Mouse (Mus musculus) liver, embryonic 14.5 days (tissue): ENCODE data around the gene Cphx3. TPM values are rescaled to one million over a fixed set of nuclear protein-coding genes. Genes with fewer than 3 reads are reported as not detected.
A peak's percentile ranks its signal among the peaks of the same experiment; 100 is the strongest.
"Not testable (repeated sequence)": the region's sequence is repeated elsewhere in the genome, so short reads cannot be mapped to it uniquely, and the experiment has no call there.

Experiments
- ATAC-seq: fragments of 200-750 bp; cut with Nextera tagmentation; 2 replicates; pipeline ENCODE4 v1.8.0; 2017; ENCODE audit warnings: moderate number of reproducible peaks, mild to moderate bottlenecking, moderate library complexity; ENCODE audit not compliant: insufficient read depth
- DNase-seq, 3 experiments: peaks; one replicate each; pipeline ENCODE4 v3.0.0-alpha.2; 2012 to 2013; ENCODE audit warnings: low read depth in 3 of 3, low spot score in 3 of 3
- H3K27ac ChIP-seq: fragments of 300-500 bp; sonication (generic); 2 replicates; pipeline ENCODE4 v1.5.1; 2014; ENCODE audit warnings: moderate library complexity, mild to moderate bottlenecking, control low read depth, inconsistent platforms
- H3K27me3 ChIP-seq: fragments of 300-500 bp; sonication (generic); 2 replicates; pipeline ENCODE4 v1.6.1; 2014; ENCODE audit warnings: mild to moderate bottlenecking, low read length, moderate library complexity; ENCODE audit not compliant: control insufficient read depth, insufficient read depth
- H3K36me3 ChIP-seq: fragments of 300-500 bp; sonication (generic); replicated peaks from 2 replicates; pipeline ENCODE4 v1.6.1; 2014; ENCODE audit warnings: low read depth; ENCODE audit not compliant: control insufficient read depth, insufficient read depth
- H3K4me1 ChIP-seq, 2 experiments: fragments of 200-500 bp in 1 of 2; fragments of 300-500 bp in 1 of 2; sonication (generic) in 1 of 2; replicated peaks; 2 replicates each; pipeline ENCODE4 v1.6.1; 2012 to 2014; ENCODE audit warnings: antibody characterized with exemption in 1 of 2, inconsistent platforms in 1 of 2, low read length in 1 of 2; ENCODE audit not compliant: control insufficient read depth in 2 of 2, insufficient read depth in 2 of 2
- H3K4me2 ChIP-seq: fragments of 300-500 bp; sonication (generic); 2 replicates; pipeline ENCODE4 v1.6.1; 2014; ENCODE audit warnings: low read depth, mild to moderate bottlenecking, control low read depth, moderate library complexity
- H3K4me3 ChIP-seq, 2 experiments: fragments of 200-500 bp in 1 of 2; fragments of 300-500 bp in 1 of 2; sonication (generic) in 1 of 2; 2 replicates each; pipeline ENCODE4 v1.5.1; 2012 to 2014; ENCODE audit warnings: low read depth in 2 of 2, low read length in 2 of 2, mild to moderate bottlenecking in 2 of 2, control low read depth in 1 of 2, inconsistent platforms in 1 of 2, moderate library complexity in 1 of 2; ENCODE audit not compliant: insufficient read depth in 1 of 2
- H3K9ac ChIP-seq: fragments of 300-500 bp; sonication (generic); replicated peaks from 2 replicates; pipeline ENCODE4 v1.6.1; 2014; ENCODE audit warnings: mild to moderate bottlenecking, control low read depth, moderate library complexity
- H3K9me3 ChIP-seq: fragments of 300-500 bp; sonication (generic); 2 replicates; pipeline ENCODE4 v1.6.1; 2016; ENCODE audit warnings: low read length, mixed read lengths; ENCODE audit not compliant: control insufficient read depth
- WGBS: fragments of 180-500 bp; shearing (Covaris S2); extraction: QIAGEN DNeasy Blood & Tissue Kit; methylation state at CpG from one replicate; pipeline ENCODE4 v1.1.7; 2014; ENCODE audit not compliant: insufficient replicate concordance; 5-methylcytosine and 5-hydroxymethylcytosine counted together
- polyA plus RNA-seq, 2 experiments: library from polyadenylated mRNA; depleted of rRNA in 1 of 2; stranded (reverse) in 1 of 2; unstranded in 1 of 2; fragments of >200 nt; fragmentation: Nextera tagmentation in 1 of 2; extraction: Ambion mirVana in 1 of 2; gene quantifications; 2 replicates each; pipeline versions ENCODE4 v1.2.1 to v1.2.3; 2012 to 2014

Cphx3 gene
- polyA plus RNA-seq, 2 experiments: not detected

GRCm38 (mm10) chr14:26059362-26059761 is 22.7 kb upstream of the Cphx3 start:
- H3K4me3 ChIP-seq, H3K27ac ChIP-seq, ATAC-seq: not testable (repeated sequence)

GRCm38 (mm10) chr14:26066574-26067324 is 15.3 kb upstream of the Cphx3 start:
- not testable (repeated sequence) for H3K27me3 ChIP-seq, H3K27ac ChIP-seq, H3K4me2 ChIP-seq, DNase-seq, H3K9me3 ChIP-seq, H3K9ac ChIP-seq, H3K4me3 ChIP-seq, H3K36me3 ChIP-seq, H3K4me1 ChIP-seq
- ATAC-seq: peak; percentile 82
- no CpG with 5 or more reads among the region's 44 CpGs for WGBS

More at GRCm38 (mm10) chr14:26059362-26059761, 22.7 kb upstream of the Cphx3 start:
- not testable (repeated sequence) for H3K27me3 ChIP-seq, H3K4me1 ChIP-seq, H3K9me3 ChIP-seq, DNase-seq, H3K4me2 ChIP-seq, H3K9ac ChIP-seq, H3K36me3 ChIP-seq
- no CpG with 5 or more reads among the region's 6 CpGs for WGBS

- no CpG with 5 or more reads among the region's 10 CpGs for WGBS
- DNase-seq, H3K9me3 ChIP-seq: not testable (repeated sequence)
Observed at GRCm38 (mm10) chr14:26067325-26067633, 14.8 kb upstream of the Cphx3 start, which contains the start of gene Tmem254c. Gene Tmem254c, minus strand, starts transcription at chr14:26067355.

DNA sequence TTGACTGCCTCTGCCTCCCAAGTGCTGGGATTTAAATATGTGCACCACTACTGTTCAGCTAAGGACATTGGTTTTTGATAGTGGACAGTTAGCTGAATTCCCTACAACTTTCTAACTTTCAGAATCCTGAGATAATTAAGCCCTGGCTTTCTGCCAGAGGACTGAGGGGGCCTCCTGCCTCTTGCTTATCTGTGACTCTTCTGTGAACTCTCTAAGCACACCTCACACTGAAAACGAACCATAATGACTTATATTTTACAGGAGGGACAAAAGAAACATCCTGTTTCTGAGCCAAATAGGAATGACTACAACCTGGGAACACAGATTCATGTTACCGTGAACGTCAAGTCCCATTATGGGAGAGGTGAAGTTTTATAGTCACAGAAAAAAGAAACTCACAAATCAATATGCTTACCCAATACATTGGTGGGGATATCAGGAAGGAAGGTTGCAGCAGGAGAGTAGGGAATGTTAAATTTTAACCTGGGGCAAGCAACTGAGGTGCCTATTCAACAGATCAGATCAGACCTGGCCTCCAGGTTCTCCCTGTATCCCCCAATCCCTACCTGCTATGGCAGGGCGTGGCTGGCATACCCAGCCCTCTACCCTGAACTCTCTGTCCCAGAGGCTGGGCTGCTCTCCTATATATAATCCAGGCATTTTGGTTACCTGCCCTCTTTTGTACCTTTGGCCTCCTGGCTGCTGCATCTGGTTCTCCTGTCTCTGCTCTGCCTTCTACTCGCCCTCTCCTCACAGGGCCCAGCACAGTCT is 5.3 kb upstream of the Cphx3 start:
- H3K27me3 ChIP-seq, H3K4me2 ChIP-seq, H3K27ac ChIP-seq, H3K9ac ChIP-seq, H3K4me1 ChIP-seq, DNase-seq, H3K4me3 ChIP-seq, H3K36me3 ChIP-seq, H3K9me3 ChIP-seq: not testable (repeated sequence)
- no CpG with 5 or more reads among the region's 5 CpGs for WGBS
- ATAC-seq: peak; percentile 78

More at GRCm38 (mm10) chr14:26067325-26067633, 14.8 kb upstream of the Cphx3 start, which contains the start of gene Tmem254c:
- not testable (repeated sequence) for H3K4me1 ChIP-seq, H3K4me2 ChIP-seq, H3K9ac ChIP-seq, H3K4me3 ChIP-seq, H3K27ac ChIP-seq, H3K36me3 ChIP-seq, H3K27me3 ChIP-seq
- ATAC-seq: peak; percentile 86

DNA sequence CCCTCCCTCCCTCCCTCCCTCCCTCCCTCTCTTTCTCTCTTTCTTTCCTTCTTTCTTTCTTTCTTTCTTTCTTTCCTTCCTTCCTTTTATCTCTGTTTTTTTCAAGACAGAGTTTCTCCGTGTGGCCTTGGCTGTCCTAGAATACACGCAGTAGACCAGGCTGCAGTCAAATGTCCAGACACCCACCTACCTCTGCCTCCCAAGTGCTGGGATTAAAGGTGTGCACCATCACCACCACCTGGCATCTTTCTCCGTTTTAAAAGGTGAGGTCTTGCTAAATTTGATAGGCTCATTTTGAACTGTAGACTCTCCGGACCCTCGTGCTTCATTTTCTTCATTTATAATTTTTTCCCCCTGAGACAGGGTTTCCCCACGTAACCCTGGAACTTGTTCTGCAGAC is 881 bp upstream of the Cphx3 start, which contains the start of gene Cphx2:
Gene Cphx2 (plus strand): TSS at position 301 of the 400 bp plus-strand sequence.
- ATAC-seq, H3K36me3 ChIP-seq, H3K9ac ChIP-seq, H3K27me3 ChIP-seq, H3K4me2 ChIP-seq, DNase-seq, H3K4me1 ChIP-seq, H3K27ac ChIP-seq, H3K9me3 ChIP-seq, H3K4me3 ChIP-seq: not testable (repeated sequence)
- no CpG with 5 or more reads among the region's 6 CpGs for WGBS

DNA sequence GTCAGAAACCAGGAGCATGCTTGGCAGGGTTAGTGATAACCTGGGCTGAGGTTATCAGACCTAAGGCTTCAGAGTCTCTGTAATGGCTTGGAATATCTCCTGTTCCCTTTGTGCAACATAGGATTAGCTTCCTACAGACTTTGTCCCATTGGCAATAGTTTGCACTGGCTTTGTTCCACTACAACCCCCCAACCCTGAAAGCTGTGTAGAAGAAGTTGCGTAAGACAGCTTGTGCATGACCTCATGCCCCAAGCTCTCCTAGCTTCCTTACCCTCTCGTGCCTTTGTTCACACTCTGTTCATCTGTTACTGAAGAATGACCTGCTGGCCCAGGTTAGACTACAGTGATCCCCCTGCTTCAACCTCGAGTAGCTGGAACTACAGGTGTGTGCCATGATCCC is 15.5 kb downstream of the Cphx3 start:
- not testable (repeated sequence) for H3K4me3 ChIP-seq, H3K4me2 ChIP-seq, ATAC-seq, H3K27ac ChIP-seq, H3K4me1 ChIP-seq, H3K9me3 ChIP-seq, H3K9ac ChIP-seq, H3K36me3 ChIP-seq, DNase-seq, H3K27me3 ChIP-seq
- no CpG with 5 or more reads among the region's 3 CpGs for WGBS

- ATAC-seq, H3K9me3 ChIP-seq, H3K27me3 ChIP-seq, H3K4me3 ChIP-seq, H3K27ac ChIP-seq, H3K4me1 ChIP-seq, H3K9ac ChIP-seq, H3K36me3 ChIP-seq, DNase-seq, H3K4me2 ChIP-seq: not testable (repeated sequence)
- WGBS: no CpG with 5 or more reads among the region's 7 CpGs
Observed at GRCm38 (mm10) chr14:26118150-26118549, 36.1 kb downstream of the Cphx3 start, which contains the start of gene Duxbl2. Gene Duxbl2, plus strand, starts transcription at chr14:26118349.

DNA sequence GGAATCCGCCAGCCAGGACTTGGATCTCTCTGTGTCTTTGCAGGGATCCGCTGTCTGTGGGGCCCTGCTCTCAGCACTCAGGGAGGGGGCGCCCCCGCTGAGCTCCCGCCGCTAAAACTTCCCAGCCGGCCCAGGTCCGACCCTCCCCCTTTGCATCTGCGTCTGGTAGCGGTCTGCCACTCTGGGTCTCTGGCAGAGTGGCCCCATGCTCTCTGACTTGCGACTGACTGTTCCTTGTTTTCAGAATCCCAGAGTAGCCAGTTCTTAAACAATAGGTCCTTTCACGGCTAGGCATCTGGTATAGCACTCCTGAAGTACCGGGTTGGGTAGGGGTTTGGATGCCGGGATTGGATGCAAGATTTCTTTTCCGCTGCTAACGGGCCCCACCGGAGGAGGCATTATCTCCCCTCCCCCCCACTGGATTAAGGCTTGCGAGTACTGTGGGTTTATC is 36.5 kb downstream of the Cphx3 start:
- not testable (repeated sequence) for H3K27me3 ChIP-seq, DNase-seq, ATAC-seq, H3K27ac ChIP-seq, H3K4me2 ChIP-seq, H3K9me3 ChIP-seq, H3K36me3 ChIP-seq, H3K4me1 ChIP-seq, H3K9ac ChIP-seq, H3K4me3 ChIP-seq
- WGBS: no CpG with 5 or more reads among the region's 18 CpGs
